Mouse (Mus musculus): ENCODE measurements around the gene Ssxb5. TPM values are rescaled to one million over a fixed set of nuclear protein-coding genes. Genes with fewer than 3 reads are reported as not detected.
"Not testable (repeated sequence)": the region's sequence is repeated elsewhere in the genome, so short reads cannot be mapped to it uniquely, and the experiment has no call there.

Gene Ssxb5
- not detected in 2 replicates for polyA plus RNA-seq (2015; fragmentation: Nextera tagmentation; extraction: Ambion mirVana)

- not testable (repeated sequence) for H3K4me1 ChIP-seq (replicated peaks); H3K27ac ChIP-seq; H3K36me3 ChIP-seq; H3K9me3 ChIP-seq; H3K4me3 ChIP-seq; H3K27me3 ChIP-seq; H3K9ac ChIP-seq; ATAC-seq (ENCODE audit: low FRiP score); H3K4me2 ChIP-seq
- 81% methylated on average over 4 of the region's 4 CpGs for WGBS
These were observed at the start of gene Ssxb5 for GRCm38 (mm10) chrX:8803391-8803790. Gene Ssxb5, plus strand, starts transcription at chrX:8803691.

DNA sequence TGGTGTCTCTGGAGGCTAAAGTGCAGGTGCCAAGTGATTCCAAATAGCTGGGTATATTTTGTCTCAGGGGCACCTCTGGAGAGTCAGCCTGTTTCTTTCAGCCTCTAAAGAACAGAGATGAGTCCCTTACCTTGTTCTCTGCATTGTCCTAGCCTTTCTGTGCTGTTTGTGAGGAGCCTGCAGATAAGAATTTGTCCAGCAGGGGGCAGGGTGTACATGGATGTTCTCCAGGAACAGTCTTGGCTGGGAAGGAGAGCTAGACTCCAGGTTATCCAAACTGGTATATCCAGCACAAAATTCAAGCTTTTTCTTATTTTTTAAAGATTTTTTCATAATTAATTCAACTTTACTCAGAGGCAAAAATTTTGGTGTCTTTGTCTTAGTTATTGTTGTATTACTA lies 28.6 kb downstream of the Ssxb5 start:
- Histone ChIP-seq H3K9me3 (no peaks in the 10 kb centered on the region), H3K27ac (no peak overlapping the region)
- ATAC-seq (ENCODE audit: low FRiP score) = no peak

DNA sequence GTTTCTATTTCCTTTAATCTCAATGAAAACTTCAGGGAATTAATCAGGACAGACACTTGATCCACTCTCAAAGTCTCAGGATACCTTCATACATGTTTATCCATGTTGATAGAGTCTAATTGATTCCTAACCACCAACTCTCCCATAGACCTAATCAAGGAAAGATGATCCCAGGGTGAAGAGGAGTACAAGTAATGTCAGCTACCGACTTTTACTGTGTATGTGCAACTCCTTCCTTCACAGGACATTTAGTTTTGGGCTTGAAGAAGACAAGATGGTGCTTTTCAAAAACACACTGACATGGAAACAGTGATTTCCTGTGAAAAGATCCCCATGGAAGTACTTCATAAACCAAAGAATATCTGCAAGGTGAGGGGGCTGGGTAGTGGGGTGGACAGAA lies 40.2 kb downstream of the Ssxb5 start, which contains the start of gene Gm6592:
Gene Gm6592 (plus strand): TSS at position 301 of the 400 bp plus-strand sequence.
- H3K27me3 ChIP-seq = no peaks in the 10 kb centered on the region
- 73% methylated on average over 1 of the region's 1 CpGs for WGBS
- no peak within 1 kb of the TSS for H3K9ac ChIP-seq
- H3K4me2 ChIP-seq = no peak within 1 kb of the TSS
- no peak for ATAC-seq (ENCODE audit: low FRiP score)
- H3K9me3 ChIP-seq = no peaks in the 10 kb centered on the region
- no peaks in the 10 kb centered on the region for H3K4me1 ChIP-seq (replicated peaks)
- 0 out of 2 replicates have a peak, but pooled peaks cover 3% of the 10 kb centered on the region for H3K36me3 ChIP-seq
- H3K27ac ChIP-seq = no peak within 1 kb of the TSS
- H3K4me3 ChIP-seq = no peak within 1 kb of the TSS

More for the DNA sequence above, 28.6 kb downstream of the Ssxb5 start:
- Histone ChIP-seq H3K4me2 (no peak overlapping the region), H3K9ac (no peak overlapping the region), H3K4me3 (no peak overlapping the region), H3K27me3 (no peaks in the 10 kb centered on the region), H3K36me3 (no peaks in the 10 kb centered on the region), H3K4me1 (replicated peaks) (no peaks in the 10 kb centered on the region)

DNA sequence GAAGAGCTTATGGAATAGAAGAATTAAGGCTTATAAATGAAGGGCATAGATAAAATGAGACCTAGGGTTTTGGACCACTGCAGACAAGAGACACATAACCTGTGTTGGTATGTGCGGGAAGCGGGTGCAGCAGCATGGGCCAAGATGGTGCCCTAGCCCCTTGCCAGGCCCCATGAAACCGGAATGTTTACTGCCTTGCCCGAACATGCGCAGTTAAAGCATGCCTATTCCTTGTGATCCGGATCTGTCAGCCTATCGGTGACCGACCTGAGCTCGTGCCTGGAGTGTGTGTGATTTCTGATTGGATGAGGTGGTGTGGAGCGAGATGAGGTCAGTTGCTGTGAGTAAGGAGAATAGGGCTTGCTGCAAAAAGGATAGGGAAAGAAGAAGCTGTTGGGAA lies 49.0 kb downstream of the Ssxb5 start:
- 90% methylated on average over 10 of the region's 10 CpGs for WGBS
- ATAC-seq (ENCODE audit: low FRiP score) = no peak
- no peak overlapping the region for H3K4me3 ChIP-seq
- no peak overlapping the region for H3K4me2 ChIP-seq
- H3K27ac ChIP-seq = no peak overlapping the region
- 0 out of 2 replicates have a peak, but pooled peaks cover 3% of the 10 kb centered on the region for H3K36me3 ChIP-seq
- no peaks in the 10 kb centered on the region for H3K9me3 ChIP-seq
- no peak overlapping the region for H3K9ac ChIP-seq
- H3K27me3 ChIP-seq = no peaks in the 10 kb centered on the region
- no peaks in the 10 kb centered on the region for H3K4me1 ChIP-seq (replicated peaks)

Other genes with a start within 250 kb of the Ssxb5 start
- not detected in 2 replicates for gene Ssxb3, start 211.9 kb upstream of the Ssxb5 start, polyA plus RNA-seq (2015; fragmentation: Nextera tagmentation; extraction: Ambion mirVana)
- not detected in 2 replicates for gene Ssxb8, start 112.8 kb upstream of the Ssxb5 start, polyA plus RNA-seq (2015; fragmentation: Nextera tagmentation; extraction: Ambion mirVana)
- gene Ssx9, start 55.3 kb upstream of the Ssxb5 start, polyA plus RNA-seq (2015; fragmentation: Nextera tagmentation; extraction: Ambion mirVana) = not detected in 2 replicates
- gene Gm6592, start 40.3 kb downstream of the Ssxb5 start, polyA plus RNA-seq (2015; fragmentation: Nextera tagmentation; extraction: Ambion mirVana) = not detected in 2 replicates
- gene Gm5751, start 70.6 kb downstream of the Ssxb5 start, polyA plus RNA-seq (2015; fragmentation: Nextera tagmentation; extraction: Ambion mirVana) = not detected in 2 replicates
- gene B630019K06Rik, start 88.7 kb downstream of the Ssxb5 start, polyA plus RNA-seq (2015; fragmentation: Nextera tagmentation; extraction: Ambion mirVana) = 19.4 and 20.4 TPM in 2 replicates
- not detected in 2 replicates for gene Fthl17b, start 159.3 kb downstream of the Ssxb5 start, polyA plus RNA-seq (2015; fragmentation: Nextera tagmentation; extraction: Ambion mirVana)
- gene Fthl17c, start 172.9 kb downstream of the Ssxb5 start, polyA plus RNA-seq (2015; fragmentation: Nextera tagmentation; extraction: Ambion mirVana) = not detected in 2 replicates
- not detected in 2 replicates for gene Fthl17d, start 183.1 kb downstream of the Ssxb5 start, polyA plus RNA-seq (2015; fragmentation: Nextera tagmentation; extraction: Ambion mirVana)
- not detected in 2 replicates for gene Fthl17e, start 229.8 kb downstream of the Ssxb5 start, polyA plus RNA-seq (2015; fragmentation: Nextera tagmentation; extraction: Ambion mirVana)

Measured in hindbrain, embryonic 13.5 days (tissue).